Comparison of ENCODE assay signal across 19 mouse cellular contexts in genomic region chr4:56831013-56831609, GRCm38 (mm10). TPM values are rescaled to one million over a fixed set of nuclear protein-coding genes. Genes with fewer than 3 reads are reported as not detected.
A peak's percentile ranks its signal among the peaks of the same experiment; 100 is the strongest.
DNase-seq lines count a peak whose midpoint lies in the region; ATAC-seq and TF ChIP-seq lines count a peak whose summit lies in the region.
"Had no signal": no experiment of that assay in that cellular context is flagged by ENCODE, and none has a peak within 500 bp of the region (broad histone marks: within the 10 kb centered on the region; RNA-seq: fewer than 3 reads in every experiment).

No protein-coding gene starts in this region.

- H3K27ac ChIP-seq in forebrain, embryonic 13.5 days: 0 out of 2 replicates have a peak overlapping the region, but pooled peaks have one; percentile 25
- H3K27ac ChIP-seq in forebrain, embryonic 16.5 days (ENCODE audit: low read length): no peak overlapping the region
- 0 out of 2 replicates have a peak overlapping the region, but pooled peaks have one; percentile 5 for H3K27ac ChIP-seq in liver, adult 2 months (replicated peaks; ENCODE audit: insufficient read depth, low read depth, low read length)
- no peak overlapping the region for H3K27ac ChIP-seq in lung, postnatal 0 days (ENCODE audit: low read length)
- H3K27ac ChIP-seq: embryonic facial prominence, embryonic 12.5 days; forebrain, embryonic 15.5 days; midbrain, embryonic 13.5 days; neural tube, embryonic 13.5 days; stomach, postnatal 0 days had no signal

- H3K79me2 ChIP-seq in liver, adult 2 months (ENCODE audit: control insufficient read depth, insufficient read depth, low read length): no peaks in the 10 kb centered on the region

- no peaks in the 10 kb centered on the region for H3K9me3 ChIP-seq in forebrain, embryonic 13.5 days (replicated peaks)
- H3K9me3 ChIP-seq in forebrain, embryonic 16.5 days (ENCODE audit: control insufficient read depth, low read length): no peaks in the 10 kb centered on the region
- H3K9me3 ChIP-seq in lung, postnatal 0 days (ENCODE audit: low read length): no peaks in the 10 kb centered on the region
- H3K9me3 ChIP-seq: embryonic facial prominence, embryonic 12.5 days; forebrain, embryonic 15.5 days; midbrain, embryonic 13.5 days; neural tube, embryonic 13.5 days had no signal

- H3K4me3 ChIP-seq in forebrain, embryonic 13.5 days: no peak overlapping the region
- H3K4me3 ChIP-seq in forebrain, embryonic 16.5 days (replicated peaks; ENCODE audit: low read length): no peak overlapping the region
- H3K4me3 ChIP-seq in liver, adult 2 months (ENCODE audit: insufficient read depth, low read depth, low read length): no peak overlapping the region
- H3K4me3 ChIP-seq in lung, postnatal 0 days (ENCODE audit: low read depth, low read length): no peak overlapping the region
- H3K4me3 ChIP-seq: embryonic facial prominence, embryonic 12.5 days; forebrain, embryonic 15.5 days; midbrain, embryonic 13.5 days; neural tube, embryonic 13.5 days had no signal

- H3K36me3 ChIP-seq in forebrain, embryonic 13.5 days (ENCODE audit: poor library complexity, severe bottlenecking): peaks cover 59% of the 10 kb centered on the region
- peaks cover 7% of the 10 kb centered on the region; the same call in 1 of the 2 replicates for H3K36me3 ChIP-seq in forebrain, embryonic 16.5 days (ENCODE audit: control insufficient read depth, insufficient read depth)
- H3K36me3 ChIP-seq in liver, adult 2 months (ENCODE audit: control insufficient read depth, insufficient read depth, low read length): no peaks in the 10 kb centered on the region
- H3K36me3 ChIP-seq in lung, postnatal 0 days (ENCODE audit: insufficient read depth, low read length): peaks cover 2% of the 10 kb centered on the region; the same call in 1 of the 2 replicates

- peak; percentile 8 for DNase-seq in liver, adult 2 months (ENCODE audit: extremely low read depth, low read depth, low spot score)
- no peak for DNase-seq in liver
- DNase-seq in lung, postnatal 0 days (ENCODE audit: low spot score): peak; percentile 32
- DNase-seq in right cerebral cortex, postnatal 25 days: no peak
- no peak for DNase-seq in MN1 (ENCODE audit: low spot score)
- DNase-seq: adrenal gland, postnatal 36 days; cerebellum, adult 8-10 months; gastrocnemius, postnatal 36 days; right cerebral cortex, postnatal 14 days had no signal

- no peak for ATAC-seq in forebrain, embryonic 13.5 days
- no peak for ATAC-seq in forebrain, embryonic 16.5 days
- ATAC-seq in activated CD4-positive, CD25-positive, alpha-beta regulatory T cell, adult 4 months: peak; percentile 73
- peak; percentile 40 for ATAC-seq in lung, postnatal 0 days
- ATAC-seq: forebrain, embryonic 15.5 days; intestine, postnatal 0 days; midbrain, embryonic 13.5 days; Patski had no signal

- TF ChIP-seq POLR2A in liver, adult 2 months (IDR thresholded peaks at IDR 0.05; ENCODE audit: extremely low read depth, insufficient read depth, low read length): no peak

- 62% methylated on average over 13 of the region's 13 CpGs for WGBS in forebrain, embryonic 13.5 days
- 58% methylated on average over 13 of the region's 13 CpGs for WGBS in forebrain, embryonic 16.5 days
- 70% methylated on average over 13 of the region's 13 CpGs for WGBS in liver, adult 2 months
- 30% methylated on average over 13 of the region's 13 CpGs for WGBS in lung, postnatal 0 days

- no peaks in the 10 kb centered on the region for H3K27me3 ChIP-seq in forebrain, embryonic 13.5 days
- no peaks in the 10 kb centered on the region for H3K27me3 ChIP-seq in forebrain, embryonic 16.5 days (replicated peaks; ENCODE audit: control insufficient read depth, insufficient read depth, low read length)
- no peaks in the 10 kb centered on the region for H3K27me3 ChIP-seq in liver, adult 2 months (ENCODE audit: control insufficient read depth, insufficient read depth, low read length)
- no peaks in the 10 kb centered on the region for H3K27me3 ChIP-seq in lung, postnatal 0 days (replicated peaks; ENCODE audit: insufficient read depth, low read length)
- H3K27me3 ChIP-seq: embryonic facial prominence, embryonic 12.5 days; forebrain, embryonic 15.5 days; midbrain, embryonic 13.5 days; neural tube, embryonic 13.5 days; Patski had no signal

- no peak for TF ChIP-seq EP300 in lung, postnatal 0 days (IDR thresholded peaks at IDR 0.05)

- peaks cover 11% of the 10 kb centered on the region for H3K4me1 ChIP-seq in forebrain, embryonic 13.5 days
- peaks cover 6% of the 10 kb centered on the region for H3K4me1 ChIP-seq in forebrain, embryonic 16.5 days (replicated peaks; ENCODE audit: control insufficient read depth, insufficient read depth, low read length)
- no peaks in the 10 kb centered on the region for H3K4me1 ChIP-seq in liver, adult 2 months (ENCODE audit: control insufficient read depth, insufficient read depth, low read length)
- no peaks in the 10 kb centered on the region for H3K4me1 ChIP-seq in lung, postnatal 0 days (ENCODE audit: insufficient read depth, low read depth, low read length)
- H3K4me1 ChIP-seq: embryonic facial prominence, embryonic 12.5 days had no signal

- H3K9ac ChIP-seq in forebrain, embryonic 13.5 days: no peak overlapping the region
- no peak overlapping the region for H3K9ac ChIP-seq in forebrain, embryonic 16.5 days (replicated peaks; ENCODE audit: low read depth, low read length)
- H3K9ac ChIP-seq in liver, adult 2 months (ENCODE audit: low read depth, low read length): no peak overlapping the region
- H3K9ac ChIP-seq in lung, postnatal 0 days (replicated peaks; ENCODE audit: low read depth): no peak overlapping the region
- H3K9ac ChIP-seq: embryonic facial prominence, embryonic 12.5 days; forebrain, embryonic 15.5 days; midbrain, embryonic 13.5 days; neural tube, embryonic 13.5 days had no signal

- H3K4me2 ChIP-seq in forebrain, embryonic 13.5 days: no peak overlapping the region
- H3K4me2 ChIP-seq in forebrain, embryonic 16.5 days (ENCODE audit: low read length): no peak overlapping the region
- no peak overlapping the region for H3K4me2 ChIP-seq in lung, postnatal 0 days (replicated peaks; ENCODE audit: low read depth, low read length)
- H3K4me2 ChIP-seq: embryonic facial prominence, embryonic 12.5 days; forebrain, embryonic 15.5 days; midbrain, embryonic 13.5 days; neural tube, embryonic 13.5 days had no signal

- no peak for TF ChIP-seq CTCF in liver, adult 2 months (IDR thresholded peaks at IDR 0.05; ENCODE audit: low read depth, low read length)
- TF ChIP-seq CTCF in lung, postnatal 0 days (IDR thresholded peaks at IDR 0.05): no peak

RNA-seq across cellular contexts. Expression of gene Fam206a, which starts 29.0 kb away (rescaled TPM):
- 16.5 and 18.1 TPM in 2 replicates for polyA plus RNA-seq in forebrain, embryonic 13.5 days (2015; fragmentation: Nextera tagmentation; extraction: Ambion mirVana)
- polyA plus RNA-seq in forebrain, embryonic 16.5 days (2015; fragmentation: Nextera tagmentation; extraction: Ambion mirVana): 16.0 and 16.4 TPM in 2 replicates
- 0.81 and 0.92 TPM in 2 replicates for total RNA-seq in liver, adult 2 months (2014; rRNA removed)
- polyA plus RNA-seq in liver, adult 2 months (2012; rRNA removed): 0.95 and 1.1 TPM in 2 replicates
- polyA plus RNA-seq in activated CD4-positive, CD25-positive, alpha-beta regulatory T cell, adult 4 months (2017; shearing (Covaris generic)): 10 to 100 TPM; 13.3 to 18.0 TPM
- 4.3 and 4.7 TPM in 2 replicates for polyA plus RNA-seq in lung, postnatal 0 days (2015; fragmentation: Nextera tagmentation; extraction: Ambion mirVana)

RNA-seq across cellular contexts. Expression of gene Elp1, which starts 29.0 kb away (rescaled TPM):
- polyA plus RNA-seq in forebrain, embryonic 13.5 days (2015; fragmentation: Nextera tagmentation; extraction: Ambion mirVana): 54.9 and 62.1 TPM in 2 replicates
- 64.7 and 68.7 TPM in 2 replicates for polyA plus RNA-seq in forebrain, embryonic 16.5 days (2015; fragmentation: Nextera tagmentation; extraction: Ambion mirVana)
- 8.1 and 9.4 TPM in 2 replicates for total RNA-seq in liver, adult 2 months (2014; rRNA removed)
- polyA plus RNA-seq in liver, adult 2 months (2012; rRNA removed): 3.8 and 6.4 TPM in 2 replicates
- polyA plus RNA-seq in activated CD4-positive, CD25-positive, alpha-beta regulatory T cell, adult 4 months (2017; shearing (Covaris generic)): 10 to 100 TPM; 19.3 to 20.3 TPM
- 14.3 and 16.4 TPM in 2 replicates for polyA plus RNA-seq in lung, postnatal 0 days (2015; fragmentation: Nextera tagmentation; extraction: Ambion mirVana)

RNA-seq across cellular contexts. Expression of gene Ctnnal1, which starts 33.9 kb away (rescaled TPM):
- polyA plus RNA-seq in forebrain, embryonic 13.5 days (2015; fragmentation: Nextera tagmentation; extraction: Ambion mirVana): 16.5 and 19.4 TPM in 2 replicates
- polyA plus RNA-seq in forebrain, embryonic 16.5 days (2015; fragmentation: Nextera tagmentation; extraction: Ambion mirVana): 11.1 and 11.4 TPM in 2 replicates
- total RNA-seq in liver, adult 2 months (2014; rRNA removed): 3.4 and 3.9 TPM in 2 replicates
- 0.83 and 1.5 TPM in 2 replicates for polyA plus RNA-seq in liver, adult 2 months (2012; rRNA removed)
- 1 to 10 TPM; 2.0 to 2.2 TPM for polyA plus RNA-seq in activated CD4-positive, CD25-positive, alpha-beta regulatory T cell, adult 4 months (2017; shearing (Covaris generic))
- 15.2 and 16.1 TPM in 2 replicates for polyA plus RNA-seq in lung, postnatal 0 days (2015; fragmentation: Nextera tagmentation; extraction: Ambion mirVana)

Comparison
In these comparisons a context has a peak if more than half of its experiments do, and no peak if none do; other contexts are left out.
1. H3K27ac ChIP-seq: peak in forebrain, embryonic 13.5 days (single experiment) and liver, adult 2 months (single experiment); none in forebrain, embryonic 16.5 days (single experiment) and lung, postnatal 0 days (single experiment).
2. DNase-seq: peak in liver, adult 2 months (single experiment) and lung, postnatal 0 days (single experiment); none in liver (single experiment), right cerebral cortex, postnatal 25 days (single experiment) and MN1 (single experiment).
3. ATAC-seq: peak in activated CD4-positive, CD25-positive, alpha-beta regulatory T cell, adult 4 months (single experiment) and lung, postnatal 0 days (single experiment); none in forebrain, embryonic 13.5 days (single experiment) and forebrain, embryonic 16.5 days (single experiment).